Mouse (Mus musculus) myocyte (in vitro differentiated cells): ENCODE data around the gene Hlcs.

Experiments
- CEBPB ChIP-seq: IDR thresholded peaks from 2 replicates; pipeline ENCODE4 v1.6.1; 2011; ENCODE audit warnings: mild to moderate bottlenecking, moderate library complexity; ENCODE audit not compliant: poor library complexity, insufficient read depth, severe bottlenecking
- E2F4 ChIP-seq: IDR thresholded peaks from one replicate; pipeline ENCODE4 v1.6.1; 2011; ENCODE audit warnings: mild to moderate bottlenecking, control low read depth, moderate library complexity; ENCODE audit not compliant: insufficient read depth
- POLR2A ChIP-seq: IDR thresholded peaks from one replicate; pipeline ENCODE4 v1.6.1; 2011; ENCODE audit warnings: low read depth, mild to moderate bottlenecking, control low read depth, moderate library complexity; ENCODE audit not compliant: insufficient read length
- POLR2AphosphoS2 ChIP-seq: IDR thresholded peaks from one replicate; pipeline ENCODE4 v1.6.1; 2011; ENCODE audit warnings: low read depth, control low read depth; ENCODE audit not compliant: insufficient read length
- TCF12 ChIP-seq: IDR thresholded peaks from one replicate; pipeline ENCODE4 v1.6.1; 2011; ENCODE audit warnings: mild to moderate bottlenecking, control low read depth; ENCODE audit not compliant: poor library complexity, insufficient read depth, severe bottlenecking
- USF1 ChIP-seq: IDR thresholded peaks from one replicate; pipeline ENCODE4 v1.6.1; 2011; ENCODE audit warnings: low read depth, mild to moderate bottlenecking, control low read depth, moderate library complexity

DNA sequence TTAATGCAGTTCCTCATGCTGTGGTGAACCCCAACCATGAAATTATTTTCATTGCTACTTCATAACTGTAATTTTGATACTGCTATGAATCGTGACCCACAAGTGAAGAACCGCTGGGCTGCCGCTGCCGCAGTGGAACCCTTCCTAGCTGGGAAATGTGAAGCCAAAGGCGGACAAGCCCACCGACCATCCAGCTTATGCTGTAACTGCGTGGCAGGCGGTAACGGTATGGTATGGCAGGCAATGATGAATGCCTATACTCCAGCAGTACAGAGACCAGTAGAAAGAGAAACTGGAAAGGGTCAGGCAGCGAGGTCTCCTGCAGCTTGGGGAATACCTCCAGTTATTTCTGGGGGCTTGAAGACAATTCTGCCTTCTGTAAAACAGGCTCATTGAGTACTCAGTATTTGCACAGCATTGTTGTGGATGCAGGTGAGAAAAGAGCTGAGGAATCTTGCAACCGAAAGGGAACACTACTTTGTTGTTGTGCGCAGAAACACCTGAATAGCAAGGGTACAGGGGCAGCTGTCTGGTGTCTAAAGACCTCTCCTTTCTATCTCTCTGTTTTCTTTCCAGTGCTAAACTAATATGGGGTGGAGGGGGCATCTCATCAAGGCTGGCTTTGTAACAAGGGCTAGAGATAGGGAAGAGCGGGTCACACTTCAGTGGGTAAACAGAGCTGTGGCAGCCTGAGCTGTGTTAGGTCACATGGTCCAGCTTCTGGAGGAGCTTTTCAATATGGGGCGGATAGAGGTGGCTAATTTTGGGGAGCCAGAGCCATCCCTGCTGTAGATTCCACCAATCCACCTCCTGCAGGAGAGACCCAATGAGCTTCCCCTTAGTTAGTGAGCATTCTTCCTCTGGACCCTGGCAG is 224.3 kb downstream of the Hlcs start:
- no peak for TF ChIP-seq POLR2A
- TF ChIP-seq TCF12 = no peak
- no peak for TF ChIP-seq POLR2AphosphoS2
- TF ChIP-seq CEBPB = no peak
- TF ChIP-seq USF1 = no peak
- no peak for TF ChIP-seq E2F4
